In genomic region chr1:30778374-30779005, GRCm38 (mm10) we compare ENCODE assay signal across 8 mouse cellular contexts.
DNase-seq lines count a peak whose midpoint lies in the region; ATAC-seq and TF ChIP-seq lines count a peak whose summit lies in the region.

No protein-coding gene starts in this region.

- H3K4me1 ChIP-seq in bone marrow, adult 2 months (ENCODE audit: control insufficient read depth, insufficient read depth, low read length), result peaks cover 2% of the 10 kb centered on the region; the same call in 1 of the 2 replicates
- H3K4me1 ChIP-seq in heart, embryonic 12.5 days (replicated peaks), result no peaks in the 10 kb centered on the region
- H3K4me1 ChIP-seq in midbrain, embryonic 15.5 days, result no peaks in the 10 kb centered on the region

- ATAC-seq in heart, embryonic 12.5 days (ENCODE audit: insufficient number of reproducible peaks, low FRiP score), result no peak
- ATAC-seq in midbrain, embryonic 15.5 days (replicated peaks), result 0 out of 2 replicates have a peak, but pooled peaks have one; percentile 39

- no peaks in the 10 kb centered on the region for H3K27me3 ChIP-seq in heart, embryonic 12.5 days (replicated peaks)
- H3K27me3 ChIP-seq in midbrain, embryonic 15.5 days (replicated peaks), result no peaks in the 10 kb centered on the region

- H3K36me3 ChIP-seq in heart, embryonic 12.5 days, result no peaks in the 10 kb centered on the region
- H3K36me3 ChIP-seq in midbrain, embryonic 15.5 days (replicated peaks), result no peaks in the 10 kb centered on the region

- DNase-seq in ovary, postnatal 14 days (ENCODE audit: low spot score), result peak; percentile 17
- no peak for DNase-seq in ovary, adult 18-20 months (ENCODE audit: low spot score)
- peak; percentile 39 to 42 for DNase-seq in kidney, postnatal 4 days
- no peak for DNase-seq in ovary, postnatal 36 days (ENCODE audit: low spot score)
- no peak for DNase-seq in frontal cortex, adult 2 months (ENCODE audit: extremely low spot score in 1 of 2, low spot score in 1 of 2)

- H3K9ac ChIP-seq in heart, embryonic 12.5 days, result peak overlapping the region; percentile 61
- H3K9ac ChIP-seq in midbrain, embryonic 15.5 days, result no peak overlapping the region

- no peak overlapping the region for H3K27ac ChIP-seq in bone marrow, adult 2 months (ENCODE audit: control insufficient read depth, insufficient read depth, low read depth, low read length, poor library complexity)
- H3K27ac ChIP-seq in heart, embryonic 12.5 days (ENCODE audit: poor library complexity, severe bottlenecking), result no peak overlapping the region
- no peak overlapping the region for H3K27ac ChIP-seq in midbrain, embryonic 15.5 days

- no peaks in the 10 kb centered on the region for H3K9me3 ChIP-seq in heart, embryonic 12.5 days (replicated peaks)
- no peaks in the 10 kb centered on the region for H3K9me3 ChIP-seq in midbrain, embryonic 15.5 days

- H3K4me2 ChIP-seq in heart, embryonic 12.5 days, result peak overlapping the region; percentile 44
- H3K4me2 ChIP-seq in midbrain, embryonic 15.5 days, result peak overlapping the region; percentile 19

- no peak overlapping the region for H3K4me3 ChIP-seq in bone marrow, adult 2 months (replicated peaks; ENCODE audit: control insufficient read depth, low read depth, low read length)
- H3K4me3 ChIP-seq in heart, embryonic 12.5 days, result no peak overlapping the region
- H3K4me3 ChIP-seq in midbrain, embryonic 15.5 days, result no peak overlapping the region

- 0 out of 2 replicates have a peak, but pooled peaks have one; percentile 21 for TF ChIP-seq CTCF in bone marrow, adult 2 months (IDR thresholded peaks at IDR 0.05; ENCODE audit: control insufficient read depth, insufficient read depth, low read length)

- WGBS in bone marrow, adult 2 months, result 17% methylated on average over 14 of the region's 14 CpGs
- WGBS in heart, embryonic 12.5 days, result 20% methylated on average over 14 of the region's 14 CpGs
- 21% methylated on average over 14 of the region's 14 CpGs for WGBS in midbrain, embryonic 15.5 days

- no peak for TF ChIP-seq POLR2A in bone marrow, adult 2 months (IDR thresholded peaks at IDR 0.05; ENCODE audit: borderline replicate concordance, control insufficient read depth, low read depth, low read length)

Comparison
In these comparisons a context has a peak if more than half of its experiments do, and no peak if none do; other contexts are left out.
1. DNase-seq: peak in ovary, postnatal 14 days (single experiment) and kidney, postnatal 4 days (2 of 2); none in ovary, adult 18-20 months (single experiment), ovary, postnatal 36 days (single experiment) and frontal cortex, adult 2 months (0 of 2).